Mouse (Mus musculus) midbrain, embryonic 15.5 days (tissue): ENCODE data around the gene Csnk2a2. TPM values are rescaled to one million over a fixed set of nuclear protein-coding genes. Genes with fewer than 3 reads are reported as not detected.
A peak's percentile ranks its signal among the peaks of the same experiment; 100 is the strongest.

Experiments
- ATAC-seq: fragments of 200-750 bp; cut with Nextera tagmentation; replicated peaks from 2 replicates; pipeline ENCODE4 v1.8.0; 2017; ENCODE audit warnings: moderate TSS enrichment
- H3K27ac ChIP-seq: fragments of 300-500 bp; sonication (generic); 2 replicates; pipeline ENCODE4 v1.5.1; 2015; ENCODE audit warnings: mild to moderate bottlenecking, inconsistent platforms
- H3K27me3 ChIP-seq: fragments of 300-500 bp; sonication (generic); replicated peaks from 2 replicates; pipeline ENCODE4 v1.6.1; 2015; ENCODE audit warnings: inconsistent platforms
- H3K36me3 ChIP-seq: fragments of 300-500 bp; sonication (generic); replicated peaks from 2 replicates; pipeline ENCODE4 v1.6.1; 2015; ENCODE audit warnings: inconsistent platforms
- H3K4me1 ChIP-seq: fragments of 300-500 bp; sonication (generic); 2 replicates; pipeline ENCODE4 v1.6.1; 2015; ENCODE audit warnings: inconsistent platforms
- H3K4me2 ChIP-seq: fragments of 300-500 bp; sonication (generic); 2 replicates; pipeline ENCODE4 v1.6.1; 2015; ENCODE audit warnings: inconsistent platforms, mild to moderate bottlenecking, moderate library complexity
- H3K4me3 ChIP-seq: fragments of 300-500 bp; sonication (generic); 2 replicates; pipeline ENCODE4 v1.5.1; 2015; ENCODE audit warnings: mild to moderate bottlenecking, inconsistent platforms
- H3K9ac ChIP-seq: fragments of 300-500 bp; sonication (generic); 2 replicates; pipeline ENCODE4 v1.6.1; 2015; ENCODE audit warnings: mild to moderate bottlenecking, inconsistent platforms
- H3K9me3 ChIP-seq: fragments of 300-500 bp; sonication (generic); 2 replicates; pipeline ENCODE4 v1.6.1; 2016; ENCODE audit warnings: inconsistent platforms
- WGBS: fragments of 180-500 bp; shearing (Covaris S2); methylation state at CpG from one replicate; pipeline ENCODE4 v1.1.7; 2015; ENCODE audit warnings: mixed read lengths; 5-methylcytosine and 5-hydroxymethylcytosine counted together
- polyA plus RNA-seq: library from polyadenylated mRNA; unstranded; fragments of >200 nt; fragmentation: Nextera tagmentation; extraction: Ambion mirVana; gene quantifications from 2 replicates; pipeline ENCODE4 v1.2.1, GENCODE M21; 2015

Gene Csnk2a2
- polyA plus RNA-seq, 1 experiment from 2014 or later = 9.8 TPM

DNA sequence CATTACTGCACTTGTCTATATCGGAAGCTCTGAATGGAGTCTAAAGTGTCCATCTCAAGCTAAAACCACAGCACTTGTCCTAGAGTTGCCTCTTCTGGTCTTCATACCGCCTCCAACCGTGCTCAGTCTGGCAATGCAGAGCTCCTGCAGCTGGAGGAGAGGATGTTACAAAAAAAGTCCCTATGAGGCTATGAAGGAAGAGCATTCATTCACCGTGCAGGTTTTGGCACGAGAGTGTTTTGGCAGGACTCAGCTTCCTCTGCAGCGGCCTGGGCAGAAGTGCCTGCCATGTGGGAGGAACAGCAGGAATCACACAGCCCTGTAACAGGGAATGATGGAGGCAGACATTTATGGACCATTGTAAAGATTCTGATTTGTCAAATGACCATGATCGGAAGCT lies 12.6 kb upstream of the Csnk2a2 start:
- ATAC-seq = no peak
- Histone ChIP-seq H3K4me2 (no peak overlapping the region), H3K4me1 (no peaks in the 10 kb centered on the region), H3K9ac (no peak overlapping the region), H3K27me3 (no peaks in the 10 kb centered on the region), H3K9me3 (no peaks in the 10 kb centered on the region), H3K27ac (no peak overlapping the region), H3K4me3 (no peak overlapping the region), H3K36me3 (no peaks in the 10 kb centered on the region)
- 85% methylated on average over 7 of the region's 7 CpGs for whole genome bisulfite sequencing

DNA sequence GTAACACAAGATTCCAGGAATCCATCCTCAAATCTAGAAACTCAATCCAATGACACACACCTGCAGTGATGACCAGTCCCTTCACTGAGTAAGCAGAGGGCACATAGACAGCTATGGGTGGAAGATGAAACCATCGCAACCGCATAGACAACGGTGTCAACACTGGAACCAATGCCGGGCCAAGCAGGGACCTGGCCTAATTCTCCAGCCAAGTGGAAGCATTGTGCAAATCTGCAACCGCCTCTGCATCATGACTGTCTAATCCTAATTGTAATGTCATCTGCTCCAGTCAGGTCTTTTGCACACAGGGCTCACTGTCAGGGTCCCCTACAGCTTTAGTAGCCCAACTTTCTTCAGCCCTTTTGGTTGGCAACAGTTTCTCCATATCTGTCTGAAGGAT lies 10.6 kb upstream of the Csnk2a2 start:
- 90% methylated on average over 5 of the region's 5 CpGs for WGBS
- no peak overlapping the region for H3K9ac ChIP-seq
- H3K4me2 ChIP-seq = no peak overlapping the region
- H3K4me1 ChIP-seq = no peaks in the 10 kb centered on the region
- H3K9me3 ChIP-seq = no peaks in the 10 kb centered on the region
- H3K27ac ChIP-seq = no peak overlapping the region
- no peaks in the 10 kb centered on the region for H3K36me3 ChIP-seq
- no peak for ATAC-seq
- H3K4me3 ChIP-seq = no peak overlapping the region
- H3K27me3 ChIP-seq = no peaks in the 10 kb centered on the region

GRCm38 (mm10) chr8:95499266-95500064 lies 9.6 kb upstream of the Csnk2a2 start:
- 56% methylated on average over 4 of the region's 4 CpGs for WGBS
- Histone ChIP-seq H3K4me3 (no peak overlapping the region), H3K9me3 (no peaks in the 10 kb centered on the region), H3K27me3 (no peaks in the 10 kb centered on the region), H3K36me3 (no peaks in the 10 kb centered on the region), H3K27ac (no peak overlapping the region), H3K4me1 (no peaks in the 10 kb centered on the region), H3K4me2 (no peak overlapping the region), H3K9ac (no peak overlapping the region)
- no peak for ATAC-seq

DNA sequence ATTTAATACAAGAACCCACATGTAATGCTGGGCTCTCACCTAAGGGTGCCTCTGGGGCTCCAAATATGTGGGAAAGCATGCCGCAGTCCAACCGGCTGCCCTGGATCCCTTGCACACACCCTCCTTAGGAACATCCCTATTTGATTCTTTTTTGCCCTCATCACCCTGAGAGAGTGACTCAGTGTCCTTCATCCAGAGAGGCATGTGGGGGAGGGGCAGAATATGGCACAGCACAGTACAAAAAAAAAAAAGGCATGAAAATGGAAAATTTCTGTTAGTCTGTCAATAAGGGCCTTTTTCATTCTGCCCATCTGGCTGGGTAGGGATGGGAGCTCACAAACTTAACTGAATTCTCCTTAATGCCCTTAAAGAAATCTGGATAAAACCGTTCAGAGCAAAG lies 8.0 kb upstream of the Csnk2a2 start:
- Histone ChIP-seq H3K9me3 (no peaks in the 10 kb centered on the region), H3K4me2 (no peak overlapping the region), H3K27ac (no peak overlapping the region), H3K27me3 (no peaks in the 10 kb centered on the region), H3K9ac (no peak overlapping the region), H3K4me1 (no peaks in the 10 kb centered on the region), H3K36me3 (no peaks in the 10 kb centered on the region), H3K4me3 (no peak overlapping the region)
- WGBS = 84% methylated on average over 3 of the region's 3 CpGs
- ATAC-seq = no peak

DNA sequence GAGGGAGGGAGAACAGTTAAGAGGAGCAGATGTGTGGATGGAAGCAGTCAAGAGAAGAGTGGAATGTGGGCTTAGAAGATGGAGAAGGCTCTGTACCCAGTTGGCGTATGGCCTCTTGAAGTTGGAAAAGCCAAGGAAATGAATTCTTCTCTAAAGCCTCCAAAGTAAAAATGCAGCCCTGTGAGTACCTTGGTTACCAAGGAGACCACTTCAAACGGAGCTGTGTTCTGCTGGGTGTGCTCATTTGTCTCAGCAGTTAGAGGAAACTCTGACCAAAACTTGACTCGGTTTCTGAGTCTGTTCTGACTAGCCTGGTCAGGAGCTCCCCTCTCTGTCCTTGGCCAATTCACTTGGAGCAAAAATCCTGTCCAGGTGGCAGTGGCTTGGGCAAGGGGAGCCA lies 6.6 kb upstream of the Csnk2a2 start:
- no peak overlapping the region for H3K27ac ChIP-seq
- H3K9ac ChIP-seq = no peak overlapping the region
- H3K36me3 ChIP-seq = no peaks in the 10 kb centered on the region
- no peak overlapping the region for H3K4me3 ChIP-seq
- H3K4me2 ChIP-seq = no peak overlapping the region
- no peak for ATAC-seq
- 47% methylated on average over 3 of the region's 3 CpGs for WGBS
- no peaks in the 10 kb centered on the region for H3K4me1 ChIP-seq
- H3K27me3 ChIP-seq = no peaks in the 10 kb centered on the region
- no peaks in the 10 kb centered on the region for H3K9me3 ChIP-seq

- H3K9me3 ChIP-seq = no peaks in the 10 kb centered on the region
- ATAC-seq = no peak
- H3K4me3 ChIP-seq = no peak overlapping the region
- H3K4me1 ChIP-seq = no peaks in the 10 kb centered on the region
- WGBS = 84% methylated on average over 6 of the region's 6 CpGs
- H3K27me3 ChIP-seq = no peaks in the 10 kb centered on the region
- no peak overlapping the region for H3K9ac ChIP-seq
- H3K36me3 ChIP-seq = no peaks in the 10 kb centered on the region
- H3K27ac ChIP-seq = no peak overlapping the region
- H3K4me2 ChIP-seq = no peak overlapping the region
Measured at GRCm38 (mm10) chr8:95495444-95495843, 5.6 kb upstream of the Csnk2a2 start.

DNA sequence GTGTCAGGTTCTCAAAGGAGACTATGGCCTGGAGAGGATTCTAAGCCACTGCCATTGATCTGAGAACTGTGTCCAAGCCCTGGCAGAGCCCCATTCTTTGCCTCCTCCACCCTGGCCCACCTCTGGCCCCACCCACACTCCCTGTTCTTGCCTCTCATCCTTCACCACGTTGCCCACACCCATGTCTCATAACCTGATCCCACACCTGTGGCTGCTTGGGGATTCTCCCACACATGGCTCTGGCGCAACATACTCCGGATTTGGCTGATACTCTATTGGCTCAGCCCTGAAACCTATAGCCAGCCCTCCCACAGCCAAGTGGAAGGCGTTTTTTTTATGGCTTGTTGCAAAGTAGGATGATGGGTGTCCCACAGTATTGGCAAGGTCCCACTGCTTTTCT lies 2.2 kb upstream of the Csnk2a2 start:
- no peaks in the 10 kb centered on the region for H3K9me3 ChIP-seq
- no peak overlapping the region for H3K4me2 ChIP-seq
- no peaks in the 10 kb centered on the region for H3K27me3 ChIP-seq
- no peaks in the 10 kb centered on the region for H3K36me3 ChIP-seq
- no peak overlapping the region for H3K9ac ChIP-seq
- WGBS = 73% methylated on average over 4 of the region's 4 CpGs
- no peak overlapping the region for H3K27ac ChIP-seq
- peaks cover 14% of the 10 kb centered on the region for H3K4me1 ChIP-seq
- no peak for ATAC-seq
- no peak overlapping the region for H3K4me3 ChIP-seq

DNA sequence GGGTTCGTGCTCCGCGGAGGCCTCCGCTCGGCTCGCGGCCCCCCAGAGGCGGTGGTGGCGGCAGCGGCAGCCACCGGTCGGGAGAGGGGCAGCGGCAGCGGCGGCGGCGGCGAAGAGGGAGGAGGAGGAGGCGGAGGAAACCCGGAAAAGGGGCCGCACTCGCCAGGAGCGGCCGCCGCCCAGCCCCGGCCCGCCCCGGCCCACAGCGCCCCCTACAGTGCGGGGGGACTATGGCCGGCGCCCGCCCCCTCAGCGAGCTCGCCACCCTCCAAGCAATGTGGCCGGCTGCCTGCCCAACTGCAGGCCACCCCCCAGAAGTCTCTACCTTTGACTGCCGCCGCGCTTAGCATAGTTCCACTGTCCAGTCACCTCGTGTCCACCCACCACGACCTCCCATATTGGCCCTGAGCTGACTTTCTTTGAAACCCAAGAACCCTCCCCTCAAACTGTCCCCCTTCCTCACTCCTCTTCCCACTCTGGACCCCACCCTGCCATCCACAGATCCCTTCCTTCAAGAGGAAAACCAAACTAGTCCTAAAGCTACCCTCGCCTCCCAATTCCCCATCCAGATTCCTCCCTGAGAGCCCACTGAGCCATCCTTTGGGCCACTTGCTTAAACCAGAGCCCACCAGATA lies 1.0 kb downstream of the Csnk2a2 start:
- peak overlapping the region; percentile 72 for H3K27ac ChIP-seq
- no peaks in the 10 kb centered on the region for H3K27me3 ChIP-seq
- peaks cover 22% of the 10 kb centered on the region for H3K4me1 ChIP-seq
- peak overlapping the region; percentile 84 for H3K4me2 ChIP-seq
- 3% methylated on average over 17 of the region's 42 CpGs for WGBS
- no peaks in the 10 kb centered on the region for H3K9me3 ChIP-seq
- peak; percentile 91 for ATAC-seq
- peaks cover 16% of the 10 kb centered on the region for H3K36me3 ChIP-seq
- peak overlapping the region; percentile 98 for H3K9ac ChIP-seq
- H3K4me3 ChIP-seq = peak overlapping the region; percentile 85

GRCm38 (mm10) chr8:95487800-95488697 lies 1.8 kb downstream of the Csnk2a2 start:
- Histone ChIP-seq H3K27ac (peak overlapping the region; percentile 72), H3K9ac (peak overlapping the region; percentile 98), H3K4me1 (peaks cover 22% of the 10 kb centered on the region), H3K4me3 (peak overlapping the region; percentile 85), H3K4me2 (peak overlapping the region; percentile 96), H3K27me3 (no peaks in the 10 kb centered on the region), H3K9me3 (no peaks in the 10 kb centered on the region), H3K36me3 (peaks cover 16% of the 10 kb centered on the region)
- ATAC-seq = peak; percentile 70
- WGBS = under 1% methylated on average over 38 of the region's 95 CpGs

DNA sequence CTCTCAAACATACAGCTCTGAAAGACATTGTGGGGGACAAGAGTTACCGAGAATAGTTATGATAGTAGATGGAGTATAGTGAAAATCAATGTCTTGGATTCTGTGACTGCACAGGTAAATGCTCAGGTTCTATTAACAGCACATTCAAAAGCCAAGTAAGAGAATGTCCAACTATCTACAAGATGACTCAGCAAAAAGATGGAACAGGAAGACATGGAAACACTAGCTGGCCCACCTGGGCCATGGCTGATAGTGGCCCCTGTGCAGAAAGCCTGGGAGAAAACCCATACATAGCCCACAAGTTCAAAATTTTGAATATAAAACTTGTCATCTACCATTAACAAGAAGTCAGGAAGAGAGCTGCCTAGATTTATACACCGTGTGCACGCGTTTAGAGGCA lies 19.8 kb downstream of the Csnk2a2 start:
- Histone ChIP-seq H3K4me1 (no peaks in the 10 kb centered on the region), H3K27ac (no peak overlapping the region), H3K36me3 (peaks cover 38% of the 10 kb centered on the region), H3K4me2 (no peak overlapping the region), H3K9ac (no peak overlapping the region), H3K27me3 (no peaks in the 10 kb centered on the region), H3K9me3 (no peaks in the 10 kb centered on the region), H3K4me3 (no peak overlapping the region)
- WGBS = 93% methylated on average over 4 of the region's 4 CpGs
- no peak for ATAC-seq

DNA sequence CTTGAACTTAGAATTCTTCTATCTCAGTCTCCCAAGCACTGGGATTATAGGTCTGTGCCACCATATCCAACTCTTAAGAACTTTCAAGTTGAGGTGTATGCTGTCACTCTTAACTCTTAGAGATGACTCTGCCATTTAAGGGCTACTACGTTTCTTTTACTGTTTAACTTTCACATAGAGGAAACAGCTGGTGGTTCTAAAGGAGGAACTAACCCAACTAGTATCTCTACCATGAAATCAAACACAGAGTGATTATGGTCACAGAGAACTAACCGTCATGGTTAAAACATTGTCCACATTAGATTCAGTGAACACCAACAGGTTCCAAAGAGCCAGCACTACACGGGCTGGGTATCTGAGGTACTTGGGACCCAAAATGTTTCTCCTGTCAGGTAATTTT lies 20.8 kb downstream of the Csnk2a2 start:
- Histone ChIP-seq H3K4me3 (no peak overlapping the region), H3K9me3 (no peaks in the 10 kb centered on the region), H3K27me3 (no peaks in the 10 kb centered on the region), H3K36me3 (peaks cover 33% of the 10 kb centered on the region), H3K4me1 (no peaks in the 10 kb centered on the region), H3K9ac (no peak overlapping the region), H3K4me2 (no peak overlapping the region), H3K27ac (no peak overlapping the region)
- 94% methylated on average over 3 of the region's 3 CpGs for WGBS
- no peak for ATAC-seq

- no peaks in the 10 kb centered on the region for H3K4me1 ChIP-seq
- WGBS = 84% methylated on average over 2 of the region's 2 CpGs
Measured at GRCm38 (mm10) chr8:95466543-95466942, 23.3 kb downstream of the Csnk2a2 start.

More at GRCm38 (mm10) chr8:95466543-95466942, 23.3 kb downstream of the Csnk2a2 start:
- peaks cover 24% of the 10 kb centered on the region; the same call in 1 of the 2 replicates for H3K36me3 ChIP-seq
- ATAC-seq = no peak
- no peak overlapping the region for H3K27ac ChIP-seq
- H3K4me3 ChIP-seq = no peak overlapping the region
- no peak overlapping the region for H3K9ac ChIP-seq
- H3K27me3 ChIP-seq = no peaks in the 10 kb centered on the region
- no peaks in the 10 kb centered on the region for H3K9me3 ChIP-seq
- H3K4me2 ChIP-seq = no peak overlapping the region
